Mouse (Mus musculus): ENCODE data around the gene Efs.
"Not testable (repeated sequence)": the region's sequence is repeated elsewhere in the genome, so short reads cannot be mapped to it uniquely, and the experiment has no call there.

Gene Efs

DNA sequence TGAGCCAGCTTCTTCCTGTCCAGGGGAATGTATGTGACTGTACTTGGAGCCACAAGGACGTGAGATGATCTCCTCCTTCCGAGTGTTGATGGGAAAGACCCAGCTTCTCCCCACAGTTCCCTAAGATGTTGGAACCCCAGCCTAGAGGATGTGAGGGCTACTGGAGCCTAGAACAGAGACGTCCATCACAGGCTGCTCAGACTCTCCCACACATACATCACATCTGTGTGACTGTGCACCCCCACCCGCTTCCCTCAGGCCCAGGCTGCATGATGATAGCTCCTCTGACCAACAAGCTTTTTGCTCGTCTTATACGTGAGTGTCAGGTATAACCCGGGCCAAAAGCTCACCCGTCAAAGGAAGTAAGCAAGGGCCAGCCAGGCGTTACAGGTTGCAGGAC, 22.9 kb upstream of the Efs start:
- DNase-seq (ENCODE audit: low read depth, low spot score) = no peak

DNA sequence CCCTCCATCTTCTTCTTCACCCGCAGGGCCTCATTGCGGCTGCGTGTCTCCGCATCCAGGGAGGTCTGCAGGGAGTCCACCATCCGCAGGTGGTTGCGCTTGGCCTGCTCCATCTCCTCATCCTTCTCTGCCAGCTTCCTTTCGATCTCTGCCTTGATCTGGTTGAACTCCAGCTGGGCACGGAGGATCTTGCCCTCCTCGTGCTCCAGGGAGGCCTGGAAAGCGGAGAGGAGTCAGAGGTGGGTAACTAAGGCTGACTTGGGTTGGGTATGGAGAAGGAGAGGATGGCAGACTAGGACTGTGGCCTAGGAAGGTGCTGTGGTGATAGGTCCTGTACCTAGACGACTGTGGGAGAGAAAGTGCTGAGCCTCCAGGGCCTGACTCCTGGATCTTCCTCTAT, 21.1 kb upstream of the Efs start:
- DNase-seq (ENCODE audit: low read depth, low spot score) = not testable (repeated sequence)

DNA sequence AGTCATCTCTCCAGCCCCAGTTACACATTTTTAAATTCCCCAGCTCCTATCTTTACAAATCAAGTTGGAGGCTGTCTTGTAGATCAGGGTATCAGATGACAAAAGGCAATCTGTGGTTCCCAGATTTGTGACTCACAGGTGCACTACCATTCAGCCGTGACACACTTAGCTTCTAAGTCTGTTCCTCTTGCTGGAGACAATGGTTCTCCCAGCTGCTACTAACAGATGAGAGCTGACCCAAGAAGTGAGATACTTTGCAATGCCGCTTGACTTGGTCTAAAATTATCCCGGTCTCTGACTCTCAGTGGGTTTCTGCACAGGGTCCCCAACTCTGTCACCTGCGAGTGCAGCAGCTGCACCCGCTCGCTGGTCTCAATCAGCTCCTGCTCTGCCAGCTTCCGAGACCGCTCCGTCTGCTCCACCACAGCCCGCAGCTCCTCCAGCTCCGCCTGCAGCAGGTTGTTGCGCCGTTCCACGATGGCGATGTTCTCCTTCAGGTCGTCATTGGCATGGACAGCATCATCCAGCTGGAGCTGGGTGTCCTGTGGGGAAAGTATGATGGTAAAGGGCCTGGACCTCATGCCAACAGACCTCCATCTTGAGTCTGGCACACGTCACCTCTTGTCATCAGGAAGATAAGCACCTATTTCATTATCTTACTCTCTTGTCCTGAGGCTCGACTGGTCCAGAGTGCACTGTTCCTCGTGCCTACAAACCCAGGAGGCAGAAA, 20.2 kb upstream of the Efs start:
- no peak for DNase-seq (ENCODE audit: low read depth, low spot score)

DNA sequence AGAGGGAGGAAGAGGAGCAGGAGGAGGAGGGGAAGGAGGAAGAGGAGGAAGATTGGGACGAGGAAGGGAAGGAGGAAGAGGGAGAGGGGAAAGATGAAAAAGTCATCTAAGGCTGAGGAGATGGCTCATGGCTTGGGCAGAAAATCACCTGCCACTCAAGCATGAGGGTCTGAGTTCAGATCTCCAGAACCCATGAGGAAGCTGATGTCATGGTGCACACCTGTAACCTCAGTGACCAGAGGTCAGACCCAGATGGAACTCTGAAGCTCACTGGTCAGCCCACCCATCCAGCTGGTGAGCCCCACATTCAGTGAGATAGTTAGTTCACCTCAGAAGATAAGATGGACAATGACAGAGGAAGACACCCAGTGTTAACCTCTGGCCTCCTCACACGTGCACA, 19.0 kb upstream of the Efs start:
- no peak for DNase-seq (ENCODE audit: low read depth, low spot score)

DNA sequence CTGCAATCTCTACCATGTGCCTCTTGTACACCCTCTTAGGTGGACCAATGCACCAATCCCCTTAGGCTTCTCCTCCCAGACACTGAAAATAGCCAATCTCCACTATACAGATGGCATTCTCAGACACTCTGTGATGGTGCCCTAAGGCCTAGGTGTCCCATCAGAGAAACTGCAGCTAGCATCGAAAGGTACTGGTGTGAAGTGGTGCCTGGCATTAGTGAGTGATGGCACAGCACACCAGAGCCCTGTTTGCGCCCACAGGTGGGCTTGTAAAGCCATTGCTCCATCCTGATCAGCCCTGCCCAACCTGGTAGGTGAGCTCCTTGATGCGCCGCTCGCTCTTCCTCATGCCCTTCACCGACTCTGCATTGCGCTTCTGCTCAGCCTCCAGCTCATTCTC, 18.0 kb upstream of the Efs start:
- no peak for DNase-seq (ENCODE audit: low read depth, low spot score)

DNA sequence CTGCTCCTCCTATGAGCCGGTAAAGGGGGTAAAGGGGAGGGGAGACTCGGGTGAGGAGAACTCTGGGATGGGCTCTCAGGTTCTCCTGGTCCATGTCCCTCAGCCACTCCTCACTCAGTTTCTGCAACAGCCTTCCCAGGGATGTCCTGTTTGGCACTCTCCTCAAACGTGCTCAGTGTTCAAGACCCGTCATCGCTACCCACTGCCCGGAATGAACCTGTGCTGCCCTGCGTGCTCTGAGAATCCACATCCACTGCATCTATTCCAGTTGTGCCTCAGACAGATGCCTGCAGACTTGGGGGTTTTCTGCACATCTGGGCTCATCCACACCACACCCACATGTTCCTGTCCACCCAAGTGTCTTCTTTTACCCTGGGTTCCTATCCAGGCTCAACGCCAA, 16.6 kb upstream of the Efs start:
- no peak for DNase-seq (ENCODE audit: low read depth, low spot score)

DNA sequence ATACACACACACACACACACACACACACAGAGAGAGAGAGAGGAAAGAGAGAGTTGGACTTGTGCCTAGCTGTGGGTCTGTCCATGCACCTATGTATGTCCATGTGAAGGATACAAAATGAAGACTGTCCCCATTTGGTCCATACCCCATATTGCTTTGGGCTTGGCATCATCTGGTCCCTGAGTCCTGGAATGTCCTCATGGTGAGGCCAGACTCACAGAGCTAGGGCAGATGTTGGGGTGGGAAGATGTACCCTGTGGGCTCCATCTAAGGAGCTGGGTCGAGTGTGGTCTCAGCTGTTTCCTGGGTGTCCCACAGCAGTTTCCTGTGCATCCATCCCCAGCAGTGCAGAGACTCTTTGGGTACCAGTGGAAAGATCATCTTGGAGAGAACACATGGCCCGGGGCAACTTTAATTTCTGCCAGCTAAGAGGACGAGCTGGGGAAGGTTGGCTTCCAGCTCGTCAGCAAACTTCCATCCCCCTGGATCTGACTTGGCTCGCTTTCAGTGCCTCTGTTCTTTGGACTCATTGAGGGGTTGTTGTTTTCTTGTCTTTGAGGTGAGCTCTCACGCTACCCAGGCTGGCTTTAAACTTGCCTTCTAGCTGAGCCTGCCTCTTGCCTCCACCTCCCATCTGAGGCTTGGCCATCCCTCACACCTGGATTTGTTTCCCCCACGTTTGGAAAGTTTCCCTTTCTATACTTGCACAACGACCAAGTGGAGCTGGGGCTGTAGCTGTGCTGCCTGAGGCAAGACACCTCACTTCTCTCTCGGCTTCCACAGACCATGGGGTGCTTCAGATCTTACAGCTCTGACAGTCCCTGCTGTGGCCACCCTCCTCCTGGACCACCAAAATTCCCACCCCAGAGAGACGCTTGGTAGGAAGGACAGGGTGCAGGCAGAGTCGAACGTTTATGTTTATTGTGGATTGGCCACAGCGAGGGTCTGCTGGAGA, 15.4 kb upstream of the Efs start:
- DNase-seq (ENCODE audit: low read depth, low spot score) = no peak

DNA sequence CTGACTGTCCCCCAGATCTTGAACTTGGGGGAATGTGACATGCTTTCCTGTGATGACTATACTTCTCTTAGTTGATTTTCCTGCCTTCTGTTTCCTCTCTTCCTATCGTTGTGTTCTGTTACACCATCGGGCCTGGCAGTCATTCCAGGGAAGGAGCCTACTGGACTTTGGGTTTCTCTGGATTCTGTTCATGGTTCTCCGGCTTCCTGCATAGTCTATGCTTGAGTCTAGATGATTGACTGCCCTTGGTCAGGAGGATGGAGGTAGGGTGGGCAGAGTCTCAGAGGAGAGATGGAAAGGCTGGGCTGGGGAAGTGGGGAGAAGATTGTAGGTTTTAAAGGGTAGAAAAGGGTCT, 14.2 kb upstream of the Efs start:
- no peak for DNase-seq (ENCODE audit: low read depth, low spot score)

DNA sequence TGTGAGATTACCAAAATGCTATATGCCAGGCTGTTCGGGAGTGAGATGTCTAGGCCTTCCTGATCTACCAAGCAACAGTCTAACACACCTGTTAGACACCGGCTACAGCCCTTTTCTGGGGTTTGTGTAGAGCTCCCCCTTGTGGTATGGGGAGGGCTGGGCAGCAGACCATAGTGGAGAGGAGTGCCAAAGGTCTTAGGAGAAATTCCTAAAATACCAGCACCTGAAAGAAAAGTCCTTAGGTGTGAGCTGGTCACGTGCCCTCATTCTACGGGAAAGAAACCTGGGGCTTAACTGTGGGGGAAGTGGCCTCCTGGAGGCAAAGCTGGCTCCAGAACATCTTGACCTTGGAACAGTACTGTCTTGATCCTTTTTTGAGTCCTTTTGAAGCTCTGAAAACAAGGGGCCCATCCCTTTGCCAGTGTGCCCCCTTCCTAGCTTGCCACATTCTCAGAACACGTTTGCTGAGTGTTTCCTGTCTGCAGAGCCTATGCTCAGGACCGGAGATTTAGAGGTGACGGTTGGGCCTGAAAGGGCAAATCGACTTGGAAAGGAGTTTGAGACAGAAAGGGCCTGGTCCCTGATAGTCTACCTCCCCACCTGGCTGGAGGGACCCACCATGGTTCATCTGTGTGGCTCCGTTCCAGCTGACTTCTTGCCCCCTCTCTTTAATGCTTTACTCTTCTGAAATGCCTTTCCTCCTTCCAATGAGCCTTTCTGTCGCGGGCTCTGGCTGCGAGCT, 13.7 kb upstream of the Efs start:
- peak; percentile 97 for DNase-seq (ENCODE audit: low read depth, low spot score)

DNA sequence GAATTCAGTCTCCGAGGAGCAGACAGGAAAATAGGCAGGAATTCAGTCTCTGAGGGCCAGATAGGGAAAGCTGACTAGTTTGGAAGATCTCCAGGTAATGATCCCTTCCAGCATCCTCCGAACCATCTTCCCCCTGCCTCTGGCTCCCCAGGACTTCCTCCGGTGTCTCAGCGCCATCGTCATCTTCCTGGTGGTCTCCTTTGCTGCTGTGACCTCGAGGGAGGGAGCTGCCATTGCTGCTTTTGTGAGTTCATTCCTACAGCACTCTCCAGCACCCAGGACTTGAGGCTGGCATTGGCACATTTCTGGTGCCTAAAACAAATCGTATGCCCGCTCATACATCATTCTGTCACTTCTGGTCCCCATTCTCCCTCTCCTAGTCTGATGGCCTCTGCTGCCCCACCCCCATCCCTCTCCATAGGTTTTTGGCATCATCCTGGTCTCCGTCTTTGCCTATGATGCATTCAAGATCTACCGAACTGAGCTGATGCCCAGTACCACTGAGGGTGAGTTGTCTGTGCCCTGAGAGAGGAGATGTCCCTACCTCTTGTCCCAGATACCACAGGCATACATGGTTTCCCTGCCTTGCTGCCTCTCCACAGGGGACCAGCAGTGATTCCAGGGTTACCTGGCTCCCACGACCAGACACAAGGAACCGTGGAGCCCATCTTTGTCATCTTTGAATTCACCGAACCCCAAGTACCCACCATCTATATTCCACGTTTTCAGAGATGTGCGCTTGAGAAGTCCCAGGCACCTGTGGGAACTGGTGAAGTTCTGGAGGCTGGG, 12.7 kb upstream of the Efs start:
- DNase-seq (ENCODE audit: low read depth, low spot score) = no peak

DNA sequence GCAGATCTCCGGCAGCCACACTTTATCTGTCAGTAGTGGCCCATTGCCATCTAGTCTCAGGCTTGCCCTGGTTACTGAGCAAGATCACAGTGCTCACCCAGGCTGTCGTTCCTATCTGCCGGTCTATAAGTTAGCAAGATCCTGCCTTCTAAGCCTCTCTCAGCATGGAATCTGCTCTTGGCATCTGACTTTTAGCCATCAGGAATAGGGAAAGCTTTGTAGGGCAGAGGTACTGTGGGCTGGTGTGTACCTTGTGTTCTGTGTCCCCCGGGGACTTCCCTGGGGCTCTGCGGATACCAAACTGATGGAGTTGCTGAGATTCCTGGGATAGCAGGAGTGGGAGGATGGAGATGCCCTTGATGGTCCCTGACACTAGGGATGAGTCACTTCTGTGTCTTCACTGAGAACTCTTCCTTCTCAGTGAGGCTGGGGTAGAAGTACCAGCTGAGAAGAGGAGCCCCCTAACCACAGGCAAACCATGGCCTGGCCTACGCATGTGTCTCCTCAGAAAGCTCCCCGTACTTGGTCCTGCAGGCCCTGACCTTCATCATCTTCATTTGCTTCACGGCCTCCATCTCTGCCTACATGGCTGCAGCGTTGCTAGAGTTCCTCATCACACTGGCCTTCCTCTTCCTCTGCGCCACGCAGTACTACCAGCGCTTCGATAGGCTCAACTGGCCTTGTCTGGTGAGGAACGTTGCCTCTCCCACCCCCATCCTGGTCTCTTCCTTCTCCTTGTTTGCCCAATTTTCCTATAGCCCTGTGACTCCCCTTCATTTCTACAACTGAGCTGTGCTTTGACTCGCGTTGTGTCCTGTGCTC, 11.6 kb upstream of the Efs start:
- no peak for DNase-seq (ENCODE audit: low read depth, low spot score)

DNA sequence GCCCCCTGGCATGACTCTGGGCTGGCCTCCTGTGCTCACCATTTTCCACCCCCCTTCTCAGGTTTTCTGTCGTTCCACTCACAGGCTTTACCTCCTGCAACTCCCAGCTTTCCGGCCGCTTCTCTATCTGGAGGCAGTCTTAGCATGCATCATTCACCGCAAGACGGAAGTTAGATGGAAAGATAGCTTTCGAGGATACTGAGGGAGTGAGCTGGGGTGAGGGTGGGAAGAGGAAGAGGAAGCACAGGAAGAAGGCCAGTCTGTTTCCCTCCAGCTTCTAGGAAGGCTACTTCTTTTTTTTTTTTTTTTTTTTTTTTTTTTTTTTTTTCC, 10.9 kb upstream of the Efs start:
- DNase-seq (ENCODE audit: low read depth, low spot score) = no peak

DNA sequence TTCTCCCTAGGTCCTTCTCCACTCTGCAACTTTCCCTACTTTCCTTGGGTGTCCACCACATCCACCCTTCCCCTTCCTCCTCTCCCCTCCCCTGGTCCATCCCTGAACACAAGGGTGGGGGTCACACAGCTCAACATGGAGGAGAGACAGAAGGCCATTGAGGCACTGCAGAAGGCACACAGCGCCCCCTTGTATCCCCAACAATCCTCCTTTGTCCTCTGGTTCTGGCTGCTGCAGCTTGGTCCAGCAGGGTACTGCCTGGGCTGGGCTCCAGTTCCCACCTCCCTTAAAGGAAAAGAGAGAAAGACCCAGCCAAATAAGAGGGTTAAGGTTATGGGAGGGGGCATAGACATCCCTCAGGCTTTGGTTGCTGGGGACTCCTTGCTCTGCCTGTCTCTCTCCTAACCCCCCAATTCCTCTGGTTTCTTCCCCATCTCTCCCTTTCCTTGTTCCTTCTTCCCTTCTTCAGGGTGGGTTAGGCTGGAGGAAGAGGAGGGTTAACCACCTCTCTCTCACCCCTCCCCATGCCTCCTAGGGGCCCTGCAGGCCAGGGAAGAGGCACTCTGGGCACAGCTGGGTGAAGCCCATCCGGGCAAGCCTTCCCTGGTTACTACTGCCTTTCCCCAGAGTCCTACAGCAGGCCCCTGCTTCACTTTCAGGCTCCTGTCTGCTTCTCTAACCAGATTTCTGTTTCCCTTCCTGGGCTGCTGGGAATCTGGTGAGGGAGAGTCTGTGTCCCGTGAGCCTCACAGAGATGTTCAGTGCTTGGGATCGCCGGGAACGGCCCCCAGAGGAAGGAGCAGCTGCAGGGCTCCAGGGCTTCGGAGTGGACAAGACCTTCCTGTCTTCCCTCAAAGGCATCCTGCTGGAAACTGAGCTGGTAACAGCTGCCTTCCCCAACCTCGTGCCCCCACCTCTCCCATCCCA, 10.2 kb upstream of the Efs start, which contains the start of gene Cmtm5:
Gene Cmtm5 (plus strand): TSS at position 358 of the 927 bp plus-strand sequence.
- DNase-seq (ENCODE audit: low read depth, low spot score) = no peak

DNA sequence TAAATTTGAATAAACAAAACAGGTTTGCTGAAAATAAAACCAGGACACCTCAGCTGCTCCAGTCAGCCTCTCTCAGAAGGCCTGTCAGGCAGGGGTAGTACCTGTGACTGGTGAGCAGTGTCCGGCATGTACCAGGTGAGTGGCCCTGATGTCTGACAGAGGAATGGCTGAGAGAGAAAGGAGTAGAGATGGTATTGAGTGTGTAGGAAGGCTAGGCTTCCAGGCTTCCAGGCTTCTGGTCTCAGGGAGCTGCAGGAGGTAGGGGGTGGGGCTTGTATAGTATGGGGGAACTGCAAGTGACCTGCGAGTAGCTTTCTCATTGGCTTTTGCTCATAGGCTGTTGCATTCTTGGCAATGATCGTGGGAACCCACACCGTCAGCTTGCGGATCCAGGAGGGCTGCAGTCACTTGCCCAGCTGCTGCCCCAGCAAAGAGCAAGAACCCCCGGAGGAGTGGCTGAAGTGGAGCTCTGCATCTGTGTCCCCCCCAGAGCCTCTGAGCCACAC, 6.8 kb upstream of the Efs start, which contains the start of gene Il25:
Gene Il25 (plus strand): TSS at position 51 of the 506 bp plus-strand sequence.
- peak; percentile 49 for DNase-seq (ENCODE audit: low read depth, low spot score)

DNA sequence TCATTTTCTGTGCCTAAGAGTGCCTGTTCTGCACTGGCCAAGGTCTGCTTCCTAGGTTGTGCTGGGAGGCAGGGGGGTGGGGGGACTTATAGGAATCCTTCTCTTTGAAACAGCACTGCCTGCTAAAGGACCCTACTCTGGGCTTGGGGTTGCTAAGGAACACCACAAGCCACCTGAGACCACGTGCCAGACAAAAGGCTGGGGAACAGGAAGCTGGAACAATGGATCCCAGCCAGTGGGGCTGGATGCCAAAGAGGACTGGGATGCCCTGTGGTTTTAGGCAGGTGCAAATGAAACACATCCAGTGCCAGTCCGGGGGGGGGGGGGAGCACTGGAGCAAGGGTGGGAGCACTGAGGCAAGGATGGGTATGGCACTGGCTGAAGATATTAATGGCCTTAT, 4.5 kb upstream of the Efs start:
- DNase-seq (ENCODE audit: low read depth, low spot score) = peak; percentile 89

DNA sequence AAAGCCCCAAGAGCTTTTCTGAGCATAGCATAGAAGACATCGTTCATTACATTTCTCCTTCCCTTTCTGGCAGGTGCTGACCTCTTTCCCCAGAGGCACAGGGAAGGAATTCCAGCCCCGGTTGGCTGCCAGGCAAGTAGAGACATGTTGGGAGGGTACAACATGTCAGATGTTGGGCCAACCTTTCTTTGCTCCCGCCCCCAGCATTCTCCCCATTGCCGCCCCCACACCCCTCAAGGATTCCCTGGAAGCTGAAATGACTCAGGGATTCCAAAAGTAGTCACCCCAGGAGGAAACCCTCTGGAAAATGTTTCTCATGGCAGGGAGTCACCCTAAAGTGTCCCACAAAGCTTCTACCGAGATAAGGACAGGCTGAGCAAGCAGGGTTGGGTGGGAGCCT, 3.9 kb upstream of the Efs start:
- peak; percentile 49 for DNase-seq (ENCODE audit: low read depth, low spot score)

DNA sequence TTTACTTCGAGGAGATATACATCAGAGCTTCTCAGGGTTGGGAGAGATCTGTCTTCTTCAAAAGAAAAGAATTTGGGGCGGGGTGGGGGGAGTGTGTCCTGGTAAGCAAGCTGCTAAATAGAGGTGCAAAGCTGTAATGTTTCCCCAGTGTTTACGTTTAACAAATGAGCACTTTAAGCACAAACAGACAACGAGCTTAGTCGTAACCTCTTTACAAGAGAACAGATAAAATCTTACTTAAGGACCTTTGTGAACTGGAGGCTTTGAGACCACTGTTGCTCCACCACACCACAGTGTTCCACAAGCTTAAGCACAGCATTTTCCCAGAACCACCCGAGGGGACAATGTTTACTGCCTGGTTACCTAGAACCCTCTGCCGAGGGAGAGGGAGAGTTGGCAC, 1.4 kb upstream of the Efs start:
- DNase-seq (ENCODE audit: low read depth, low spot score) = no peak

DNA sequence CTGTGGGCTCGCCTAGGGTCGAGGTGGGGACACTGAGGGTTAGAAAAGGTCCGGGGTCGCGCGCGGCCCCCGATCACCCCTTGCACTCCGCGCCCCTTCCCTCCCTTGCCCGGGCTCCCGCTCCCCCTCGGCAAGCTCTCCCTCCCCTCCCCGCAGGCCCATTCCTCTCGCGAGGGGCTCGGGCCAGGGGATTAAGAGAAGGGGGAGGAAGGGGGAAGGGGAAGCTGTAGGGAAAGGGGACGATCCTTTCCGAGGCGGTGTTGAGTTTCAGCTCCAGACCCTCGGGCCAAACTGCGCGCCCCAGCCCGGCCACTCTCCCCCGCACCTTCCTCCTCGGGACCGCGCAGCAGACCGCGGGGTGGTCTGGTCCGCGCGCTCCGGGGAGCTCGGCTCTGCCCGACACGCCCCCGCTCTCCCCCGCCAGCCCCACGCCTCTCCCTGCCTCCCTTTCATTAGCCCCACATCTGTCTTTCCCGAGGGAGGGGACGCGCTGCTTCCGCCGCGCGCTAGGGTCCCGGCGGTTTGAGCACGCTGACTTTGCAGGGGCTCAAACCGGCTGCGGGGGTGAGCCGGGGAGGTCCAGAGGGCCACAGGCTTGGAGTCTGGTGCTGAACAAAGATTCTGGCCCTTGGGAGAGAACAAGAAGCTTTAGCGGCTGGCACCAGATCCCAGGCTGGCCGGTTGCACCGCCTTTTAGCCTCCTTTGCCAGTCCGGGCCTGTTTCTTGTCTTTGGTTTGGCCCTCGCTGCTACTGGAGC, 654 bp upstream of the Efs start:
- peak; percentile 89 for DNase-seq (ENCODE audit: low read depth, low spot score)

Data from R1 (cell line).